Mouse (Mus musculus): ENCODE data around the gene Rassf3. TPM values are rescaled to one million over a fixed set of nuclear protein-coding genes. Genes with fewer than 3 reads are reported as not detected.

Gene Rassf3
- total and polyA plus RNA-seq, 2 experiments = 13.4 to 20.0 TPM

- H3K9ac ChIP-seq (ENCODE audit: low read depth, low read length) = no peak overlapping the region
- DNase-seq (ENCODE audit: extremely low read depth, low read depth, low spot score) = no peak
- no peak overlapping the region for H3K27ac ChIP-seq (replicated peaks; ENCODE audit: insufficient read depth, low read depth, low read length)
- WGBS = 79% methylated on average over 20 of the region's 20 CpGs
- no peaks in the 10 kb centered on the region for H3K79me2 ChIP-seq (ENCODE audit: control insufficient read depth, insufficient read depth, low read length)
- TF ChIP-seq POLR2A (IDR thresholded peaks at IDR 0.05; ENCODE audit: extremely low read depth, insufficient read depth, low read length) (no peak), CTCF (IDR thresholded peaks at IDR 0.05; ENCODE audit: low read depth, low read length) (no peak)
- H3K4me3 ChIP-seq (ENCODE audit: insufficient read depth, low read depth, low read length) = no peak overlapping the region
- peaks cover 42% of the 10 kb centered on the region for H3K36me3 ChIP-seq (ENCODE audit: control insufficient read depth, insufficient read depth, low read length)
- no peaks in the 10 kb centered on the region for H3K27me3 ChIP-seq (ENCODE audit: control insufficient read depth, insufficient read depth, low read length)
- H3K4me1 ChIP-seq (ENCODE audit: control insufficient read depth, insufficient read depth, low read length) = no peaks in the 10 kb centered on the region
These were observed 80.5 kb downstream of the Rassf3 start for GRCm38 (mm10) chr10:121395542-121396176.

- Histone ChIP-seq H3K27ac (replicated peaks; ENCODE audit: insufficient read depth, low read depth, low read length) (no peak overlapping the region), H3K4me3 (ENCODE audit: insufficient read depth, low read depth, low read length) (no peak overlapping the region), H3K36me3 (ENCODE audit: control insufficient read depth, insufficient read depth, low read length) (peaks cover 48% of the 10 kb centered on the region), H3K79me2 (ENCODE audit: control insufficient read depth, insufficient read depth, low read length) (no peaks in the 10 kb centered on the region), H3K27me3 (ENCODE audit: control insufficient read depth, insufficient read depth, low read length) (no peaks in the 10 kb centered on the region), H3K9ac (ENCODE audit: low read depth, low read length) (no peak overlapping the region), H3K4me1 (ENCODE audit: control insufficient read depth, insufficient read depth, low read length) (no peaks in the 10 kb centered on the region)
- WGBS = 93% methylated on average over 18 of the region's 18 CpGs
- DNase-seq (ENCODE audit: extremely low read depth, low read depth, low spot score) = no peak
- no peak for TF ChIP-seq POLR2A (IDR thresholded peaks at IDR 0.05; ENCODE audit: extremely low read depth, insufficient read depth, low read length)
- no peak for TF ChIP-seq CTCF (IDR thresholded peaks at IDR 0.05; ENCODE audit: low read depth, low read length)
These were observed 81.3 kb downstream of the Rassf3 start for GRCm38 (mm10) chr10:121394789-121395325.

GRCm38 (mm10) chr10:121394270-121394669 lies 81.9 kb downstream of the Rassf3 start:
- no peak overlapping the region for H3K27ac ChIP-seq (replicated peaks; ENCODE audit: insufficient read depth, low read depth, low read length)
- 92% methylated on average over 6 of the region's 6 CpGs for WGBS
- peaks cover 48% of the 10 kb centered on the region for H3K36me3 ChIP-seq (ENCODE audit: control insufficient read depth, insufficient read depth, low read length)
- H3K79me2 ChIP-seq (ENCODE audit: control insufficient read depth, insufficient read depth, low read length) = no peaks in the 10 kb centered on the region
- DNase-seq (ENCODE audit: extremely low read depth, low read depth, low spot score) = no peak
- H3K27me3 ChIP-seq (ENCODE audit: control insufficient read depth, insufficient read depth, low read length) = no peaks in the 10 kb centered on the region
- H3K4me1 ChIP-seq (ENCODE audit: control insufficient read depth, insufficient read depth, low read length) = no peaks in the 10 kb centered on the region
- no peak overlapping the region for H3K4me3 ChIP-seq (ENCODE audit: insufficient read depth, low read depth, low read length)
- no peak overlapping the region for H3K9ac ChIP-seq (ENCODE audit: low read depth, low read length)
- TF ChIP-seq POLR2A (IDR thresholded peaks at IDR 0.05; ENCODE audit: extremely low read depth, insufficient read depth, low read length) (no peak), CTCF (IDR thresholded peaks at IDR 0.05; ENCODE audit: low read depth, low read length) (no peak)

- DNase-seq (ENCODE audit: extremely low read depth, low read depth, low spot score) = no peak
- TF ChIP-seq POLR2A (IDR thresholded peaks at IDR 0.05; ENCODE audit: extremely low read depth, insufficient read depth, low read length) = no peak
- TF ChIP-seq CTCF (IDR thresholded peaks at IDR 0.05; ENCODE audit: low read depth, low read length) = no peak
- no peak overlapping the region for H3K27ac ChIP-seq (replicated peaks; ENCODE audit: insufficient read depth, low read depth, low read length)
- no peak overlapping the region for H3K9ac ChIP-seq (ENCODE audit: low read depth, low read length)
- no peaks in the 10 kb centered on the region for H3K79me2 ChIP-seq (ENCODE audit: control insufficient read depth, insufficient read depth, low read length)
- WGBS = 97% methylated on average over 8 of the region's 8 CpGs
- H3K36me3 ChIP-seq (ENCODE audit: control insufficient read depth, insufficient read depth, low read length) = peaks cover 64% of the 10 kb centered on the region
- H3K27me3 ChIP-seq (ENCODE audit: control insufficient read depth, insufficient read depth, low read length) = no peaks in the 10 kb centered on the region
- no peaks in the 10 kb centered on the region for H3K4me1 ChIP-seq (ENCODE audit: control insufficient read depth, insufficient read depth, low read length)
- no peak overlapping the region for H3K4me3 ChIP-seq (ENCODE audit: insufficient read depth, low read depth, low read length)
These were observed 84.2 kb downstream of the Rassf3 start for GRCm38 (mm10) chr10:121391901-121392300.

- WGBS = 87% methylated on average over 10 of the region's 10 CpGs
- H3K36me3 ChIP-seq (ENCODE audit: control insufficient read depth, insufficient read depth, low read length) = peaks cover 64% of the 10 kb centered on the region
These were observed 85.5 kb downstream of the Rassf3 start for GRCm38 (mm10) chr10:121390602-121391001.

GRCm38 (mm10) chr10:121386347-121386746 lies 89.8 kb downstream of the Rassf3 start:
- no peak for TF ChIP-seq CTCF (IDR thresholded peaks at IDR 0.05; ENCODE audit: low read depth, low read length)
- no peak for TF ChIP-seq POLR2A (IDR thresholded peaks at IDR 0.05; ENCODE audit: extremely low read depth, insufficient read depth, low read length)
- H3K4me1 ChIP-seq (ENCODE audit: control insufficient read depth, insufficient read depth, low read length) = no peaks in the 10 kb centered on the region
- no peak for DNase-seq (ENCODE audit: extremely low read depth, low read depth, low spot score)
- H3K4me3 ChIP-seq (ENCODE audit: insufficient read depth, low read depth, low read length) = no peak overlapping the region
- H3K36me3 ChIP-seq (ENCODE audit: control insufficient read depth, insufficient read depth, low read length) = peaks cover 62% of the 10 kb centered on the region
- H3K27me3 ChIP-seq (ENCODE audit: control insufficient read depth, insufficient read depth, low read length) = no peaks in the 10 kb centered on the region
- WGBS = 88% methylated on average over 9 of the region's 9 CpGs
- H3K9ac ChIP-seq (ENCODE audit: low read depth, low read length) = no peak overlapping the region
- H3K27ac ChIP-seq (replicated peaks; ENCODE audit: insufficient read depth, low read depth, low read length) = no peak overlapping the region
- H3K79me2 ChIP-seq (ENCODE audit: control insufficient read depth, insufficient read depth, low read length) = no peaks in the 10 kb centered on the region

More at GRCm38 (mm10) chr10:121390602-121391001, 85.5 kb downstream of the Rassf3 start:
- H3K79me2 ChIP-seq (ENCODE audit: control insufficient read depth, insufficient read depth, low read length) = no peaks in the 10 kb centered on the region
- H3K9ac ChIP-seq (ENCODE audit: low read depth, low read length) = no peak overlapping the region
- no peaks in the 10 kb centered on the region for H3K4me1 ChIP-seq (ENCODE audit: control insufficient read depth, insufficient read depth, low read length)
- no peak for DNase-seq (ENCODE audit: extremely low read depth, low read depth, low spot score)
- no peak overlapping the region for H3K4me3 ChIP-seq (ENCODE audit: insufficient read depth, low read depth, low read length)
- no peaks in the 10 kb centered on the region for H3K27me3 ChIP-seq (ENCODE audit: control insufficient read depth, insufficient read depth, low read length)
- TF ChIP-seq POLR2A (IDR thresholded peaks at IDR 0.05; ENCODE audit: extremely low read depth, insufficient read depth, low read length) = no peak
- no peak for TF ChIP-seq CTCF (IDR thresholded peaks at IDR 0.05; ENCODE audit: low read depth, low read length)
- no peak overlapping the region for H3K27ac ChIP-seq (replicated peaks; ENCODE audit: insufficient read depth, low read depth, low read length)
